Mouse (Mus musculus) thymus, adult 2 months (tissue): ENCODE results near the gene Gm20388.

Experiments used
- CTCF ChIP-seq: fragments of 200-500 bp; IDR thresholded peaks from 2 replicates; pipeline ENCODE4 v1.5.1; 2012; ENCODE audit warnings: mild to moderate bottlenecking, control low read depth, low read length, moderate library complexity, borderline replicate concordance; ENCODE audit not compliant: control insufficient read depth, poor library complexity, insufficient read depth; ENCODE audit errors: extremely low read depth
- POLR2A ChIP-seq: fragments of 200-500 bp; IDR thresholded peaks from 2 replicates; pipeline ENCODE4 v1.6.1; 2012; ENCODE audit warnings: mild to moderate bottlenecking, low read length, control low read depth, moderate library complexity; ENCODE audit not compliant: control insufficient read depth, poor library complexity, insufficient read depth; ENCODE audit errors: extremely low read depth

DNA sequence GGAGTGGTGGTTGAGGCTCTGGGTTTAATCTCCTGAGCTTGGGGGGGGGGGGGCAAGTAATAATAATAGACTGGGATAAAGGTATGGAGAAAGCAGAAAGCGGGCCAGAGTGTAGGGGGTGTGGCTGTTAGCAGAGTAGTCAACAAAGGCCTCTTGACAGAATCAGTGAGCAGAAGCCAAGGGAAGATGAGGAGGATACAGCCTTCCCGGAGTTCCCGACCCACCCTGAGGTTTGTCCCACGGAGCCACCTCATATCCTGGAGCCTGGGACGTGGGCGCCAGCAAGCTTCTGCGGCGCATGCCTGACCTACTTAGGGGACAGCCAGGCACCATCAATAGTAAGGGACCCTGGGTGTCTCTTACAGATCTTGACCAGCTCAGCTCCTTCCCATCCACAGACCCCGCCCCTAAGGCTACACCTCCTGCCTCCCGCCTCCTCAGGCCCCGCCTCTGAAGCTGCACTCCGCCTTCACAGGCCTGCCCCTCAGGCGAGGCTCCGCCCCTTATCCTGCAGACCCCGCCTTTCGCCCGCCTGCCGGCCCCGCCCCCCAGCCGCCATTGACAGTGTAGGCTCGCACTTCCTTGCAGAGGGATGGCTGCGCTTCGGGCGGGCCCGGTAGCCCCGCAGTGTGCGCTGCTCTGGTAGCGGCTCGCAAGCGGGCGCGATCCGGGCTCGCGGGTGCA, 48.8 kb upstream of the Gm20388 start, which contains the start of gene Klhl36:
- TF ChIP-seq CTCF (peak; percentile 37; the same call in 1 of the 2 replicates), POLR2A (peak; percentile 92)
